Mouse (Mus musculus) T-cell, adult 2 months (primary cell): ENCODE measurements around the gene Sh3d21.
A peak's percentile ranks its signal among the peaks of the same experiment; 100 is the strongest.
"Not testable (repeated sequence)": the region's sequence is repeated elsewhere in the genome, so short reads cannot be mapped to it uniquely, and the experiment has no call there.

Experiments used
- DNase-seq: peaks from one replicate; pipeline ENCODE4 v3.0.0; 2022; ENCODE audit warnings: low spot score

Sh3d21 gene

DNA sequence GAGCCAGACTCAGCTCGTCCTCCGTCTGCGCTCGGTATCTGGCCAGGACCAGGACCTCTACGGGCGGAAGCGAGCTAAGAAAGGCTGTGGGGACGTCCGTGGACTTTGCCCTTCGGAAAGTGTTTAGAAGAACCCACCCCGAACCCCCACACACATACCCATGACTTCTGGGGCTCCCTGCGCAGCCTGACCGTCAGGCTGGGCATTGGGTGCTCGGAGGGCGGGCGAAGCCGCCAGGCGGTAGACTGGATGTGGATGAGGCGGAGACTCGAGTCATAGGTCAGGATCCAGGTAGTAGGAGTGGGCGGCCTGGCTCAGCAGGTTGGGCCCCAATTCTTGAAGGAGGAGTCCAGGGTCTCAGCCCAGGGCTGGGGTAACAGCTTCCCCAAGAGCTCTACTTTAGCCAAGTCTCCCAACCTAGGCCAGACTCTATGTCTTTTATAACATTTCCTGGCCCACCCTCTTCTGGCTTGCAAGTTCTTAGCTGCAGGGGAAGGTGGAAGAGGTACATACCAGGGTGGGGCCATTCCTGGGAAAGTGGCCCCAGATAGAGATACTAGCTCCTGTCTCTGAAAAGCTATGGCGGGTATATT, at the start of gene Sh3d21:
Gene Sh3d21 (minus strand): TSS at position 425 of the 593 bp plus-strand sequence.
- DNase-seq = peak; percentile 13

DNA sequence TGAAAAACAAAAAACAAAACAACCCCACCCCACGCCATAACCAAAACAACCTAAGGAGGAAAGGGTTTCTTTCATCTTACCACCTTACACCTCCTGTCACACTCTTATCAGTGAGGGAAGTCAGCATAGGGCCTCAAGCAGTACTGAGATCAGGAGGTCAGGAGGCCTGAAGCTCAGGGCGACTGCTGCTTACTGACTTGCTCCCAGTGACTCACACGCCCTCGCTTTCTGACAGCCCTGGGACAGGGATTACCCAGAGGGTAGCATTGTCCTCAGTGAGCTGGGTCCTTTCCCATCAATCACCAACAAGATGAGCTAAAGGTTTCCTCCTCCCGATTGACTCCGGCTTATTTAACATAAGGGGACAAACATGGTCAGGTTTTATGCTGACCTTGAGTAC, 43.8 kb upstream of the Sh3d21 start:
- peak; percentile 32 for DNase-seq

DNA sequence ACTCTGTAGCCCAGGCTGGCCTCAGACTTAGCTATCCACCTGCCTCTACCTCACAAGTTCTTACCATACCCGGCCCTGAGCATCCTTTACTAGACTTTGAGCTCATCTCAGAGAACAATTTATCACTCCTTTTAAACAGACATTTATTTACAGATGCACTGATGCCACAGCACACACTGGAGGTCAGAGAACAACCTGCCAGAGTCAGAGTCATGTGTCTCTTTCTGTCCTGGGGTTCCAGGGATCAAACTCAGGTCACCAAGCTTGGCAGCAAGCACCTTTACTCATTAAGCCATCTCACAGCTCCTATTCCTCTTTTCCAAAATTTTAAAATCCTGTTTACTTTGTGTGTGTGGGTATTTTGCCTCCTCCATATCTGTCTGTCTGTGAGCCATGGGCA, 42.1 kb upstream of the Sh3d21 start:
- no peak for DNase-seq

- peak; percentile 52 for DNase-seq
Measured at GRCm38 (mm10) chr4:126204661-126205230, 41.5 kb upstream of the Sh3d21 start.

DNA sequence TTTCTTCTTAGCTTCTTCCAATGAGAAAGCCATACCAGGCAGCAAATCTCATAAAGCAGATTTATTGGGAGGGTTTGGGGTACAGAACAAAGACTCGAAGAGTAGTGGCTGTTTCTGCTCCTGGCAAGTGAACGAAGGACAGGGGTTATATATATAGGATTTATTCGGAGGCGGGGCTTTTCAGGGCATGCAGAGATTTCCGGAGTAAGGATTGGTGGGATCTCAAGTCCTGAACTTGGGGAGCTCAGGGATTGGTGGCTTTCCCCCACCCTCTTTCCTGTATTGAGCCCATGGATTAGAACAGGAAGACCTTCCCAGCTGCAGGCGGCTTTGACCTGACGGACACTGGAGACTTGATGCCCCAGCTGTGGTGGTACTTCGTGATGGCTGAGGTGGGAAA, 40.7 kb upstream of the Sh3d21 start:
- no peak for DNase-seq

GRCm38 (mm10) chr4:126203336-126203895, 40.1 kb upstream of the Sh3d21 start:
- no peak for DNase-seq

DNA sequence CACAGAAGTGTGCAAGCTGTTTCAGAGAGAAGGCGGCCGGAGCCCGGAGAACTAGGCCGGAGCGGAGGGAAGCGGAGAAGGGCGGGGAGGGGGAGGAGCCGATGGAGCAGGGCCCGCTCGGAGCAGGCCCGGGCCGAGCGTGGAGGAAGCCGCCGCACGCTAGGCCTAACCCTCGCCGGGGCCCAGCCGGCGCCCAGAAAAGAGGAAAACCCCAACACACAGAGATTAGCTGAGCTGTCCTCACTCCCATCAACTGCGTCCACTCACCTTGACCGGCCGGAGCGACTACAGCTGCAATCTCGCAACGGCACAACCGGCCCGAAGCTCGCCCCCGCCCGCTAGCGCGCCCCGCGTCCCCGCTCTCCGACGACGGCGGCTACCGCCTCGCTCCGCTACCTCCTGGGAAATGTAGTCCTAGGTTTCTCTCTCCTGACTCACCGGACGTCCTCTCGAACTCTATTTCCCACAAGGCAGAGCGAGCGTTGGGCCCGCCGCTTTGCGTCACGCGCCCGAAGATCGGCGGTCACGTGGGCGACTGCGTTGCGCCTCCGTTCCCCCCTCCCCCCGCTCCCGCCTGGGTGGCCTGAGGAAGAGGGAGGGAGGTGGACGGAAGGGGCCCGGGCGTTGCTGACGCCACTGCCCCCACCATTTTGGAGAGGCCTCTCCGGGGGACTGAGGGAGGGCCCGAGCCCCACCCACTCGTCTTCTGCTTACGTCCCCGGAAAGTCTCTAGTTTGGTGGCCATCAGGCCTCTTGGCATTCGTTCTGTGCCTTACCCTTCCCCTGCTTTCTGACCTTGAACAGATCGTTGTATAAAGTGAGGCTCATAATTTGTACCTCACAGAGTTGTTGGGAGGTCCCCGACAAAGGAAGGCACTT, 39.3 kb upstream of the Sh3d21 start, which contains the start of gene Thrap3:
Gene Thrap3 (minus strand): TSS at position 458 of the 879 bp plus-strand sequence.
- DNase-seq = peak; percentile 99

GRCm38 (mm10) chr4:126201514-126202302, 38.4 kb upstream of the Sh3d21 start:
- peak; percentile 79 for DNase-seq

GRCm38 (mm10) chr4:126200656-126201055, 37.4 kb upstream of the Sh3d21 start:
- DNase-seq = no peak

- no peak for DNase-seq
Measured at GRCm38 (mm10) chr4:126200036-126200435, 36.7 kb upstream of the Sh3d21 start.

DNA sequence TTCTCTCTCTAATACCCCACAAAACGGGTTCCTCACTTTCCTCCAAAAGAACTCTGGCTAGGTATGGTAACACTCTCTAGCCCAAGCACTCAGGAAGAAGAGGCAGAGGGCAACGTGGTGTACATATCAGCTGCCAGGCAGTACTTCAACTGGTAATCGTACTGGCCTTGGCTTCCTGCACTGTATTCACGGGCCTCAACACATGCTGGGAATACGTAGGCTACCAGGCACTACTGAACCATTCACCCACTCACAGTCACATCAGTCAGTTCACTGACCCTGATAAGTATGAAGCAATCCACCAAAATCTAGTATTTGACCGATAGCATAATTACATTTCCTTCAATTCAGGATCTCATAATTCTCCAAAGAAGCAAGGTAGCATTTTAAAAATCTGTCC, 36.3 kb upstream of the Sh3d21 start:
- no peak for DNase-seq

DNA sequence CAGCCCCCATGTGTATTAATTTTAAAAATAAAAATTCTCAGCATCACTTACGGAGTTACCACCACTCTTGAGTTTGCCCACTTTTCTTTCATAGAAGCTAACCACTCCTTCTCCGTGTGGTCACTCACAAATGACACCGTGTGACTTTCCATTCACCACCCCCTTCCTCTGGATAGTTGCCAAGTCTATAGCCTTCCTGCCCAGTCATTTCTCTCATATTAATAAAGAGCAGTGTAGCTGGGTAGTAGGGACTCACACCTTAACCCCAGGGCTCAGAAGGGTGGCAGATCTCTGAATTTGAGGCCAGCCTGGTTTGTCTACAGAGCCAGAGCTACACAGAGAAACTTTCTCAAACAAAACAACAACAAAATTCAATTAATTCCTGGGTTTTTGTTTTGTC, 34.2 kb upstream of the Sh3d21 start:
- no peak for DNase-seq

DNA sequence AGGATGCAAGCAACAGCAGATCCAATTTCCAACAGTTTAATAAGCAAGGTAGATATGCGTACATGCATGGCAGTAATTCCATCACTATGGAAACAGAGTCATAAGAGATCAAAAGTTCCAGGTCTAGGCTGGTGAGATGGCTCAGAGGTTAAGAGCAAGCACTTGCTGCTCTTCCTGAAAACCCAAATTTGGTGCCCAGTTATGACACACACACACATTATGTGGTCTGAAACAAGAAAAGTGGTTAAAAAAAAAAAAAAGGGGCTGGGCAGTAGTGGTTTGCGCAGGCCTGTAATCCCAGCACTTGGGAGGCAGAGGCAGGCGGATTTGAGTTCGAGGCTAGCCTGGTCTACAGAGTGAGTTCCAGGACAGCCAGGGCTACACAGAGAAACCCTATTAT, 31.6 kb upstream of the Sh3d21 start:
- DNase-seq = no peak

- peak; percentile 42 for DNase-seq
Measured at GRCm38 (mm10) chr4:126194216-126194615, 30.9 kb upstream of the Sh3d21 start.

GRCm38 (mm10) chr4:126190636-126191035, 27.3 kb upstream of the Sh3d21 start:
- no peak for DNase-seq

DNA sequence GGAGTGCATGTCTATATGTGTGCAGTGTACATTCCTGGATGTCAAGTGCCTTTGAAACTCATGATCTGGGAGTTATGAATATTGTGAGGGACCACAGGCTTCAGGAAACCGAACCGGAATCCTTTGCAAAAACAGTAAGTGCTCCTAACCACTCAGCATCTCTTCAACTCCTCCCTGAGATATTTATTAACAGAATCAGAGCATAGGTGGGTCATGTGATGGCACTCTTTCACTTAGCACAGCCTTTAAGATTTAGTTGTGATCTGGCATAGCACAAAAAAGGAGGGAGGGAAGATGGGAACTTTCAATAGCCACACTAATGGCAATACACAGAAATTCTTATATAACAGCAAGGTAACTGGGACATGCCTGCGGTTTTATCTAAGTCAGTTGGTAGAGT, 23.8 kb upstream of the Sh3d21 start:
- no peak for DNase-seq

DNA sequence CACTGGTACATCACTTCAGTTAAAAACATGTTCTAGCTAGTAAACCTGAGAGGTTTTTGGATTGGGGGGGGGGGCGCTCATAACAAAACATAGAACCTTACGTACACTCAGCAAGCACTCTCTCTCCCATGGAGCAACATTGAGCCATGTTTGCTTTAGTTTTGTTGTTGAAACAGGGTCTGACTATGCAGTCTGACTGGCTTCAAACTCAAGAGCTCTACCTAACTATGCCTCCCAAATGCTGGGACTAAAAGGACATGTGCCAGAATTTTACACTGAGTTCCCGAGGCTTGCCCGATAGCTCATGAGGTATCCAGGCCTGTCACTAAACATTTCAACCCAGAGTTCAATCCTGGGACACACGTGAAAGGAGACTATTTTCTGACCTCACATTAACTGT, 19.7 kb upstream of the Sh3d21 start:
- no peak for DNase-seq

- DNase-seq = peak; percentile 69
Measured at GRCm38 (mm10) chr4:126181170-126181957, 18.1 kb upstream of the Sh3d21 start.

- not testable (repeated sequence) for DNase-seq
Measured at GRCm38 (mm10) chr4:126175980-126176379, 12.7 kb upstream of the Sh3d21 start.

DNA sequence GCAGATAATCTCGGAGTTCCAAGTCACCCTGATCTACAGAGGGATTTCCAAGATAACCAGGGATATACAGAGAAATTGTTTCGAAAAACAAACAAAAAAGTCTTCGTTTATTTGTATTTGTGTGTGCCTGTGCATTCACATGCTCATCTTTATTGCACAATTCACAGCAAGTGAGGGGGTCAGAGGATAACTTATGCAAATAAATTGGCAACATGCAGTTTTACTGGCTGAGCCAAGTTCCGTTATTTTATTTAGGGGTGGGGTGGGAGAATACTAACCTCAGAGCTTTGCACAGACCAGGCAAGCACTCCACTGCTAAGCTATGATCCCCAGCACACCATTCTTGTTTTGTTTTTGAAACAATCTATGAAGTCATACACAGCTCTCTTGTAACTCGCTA, 10.5 kb upstream of the Sh3d21 start:
- no peak for DNase-seq

GRCm38 (mm10) chr4:126170737-126171136, 7.4 kb upstream of the Sh3d21 start:
- DNase-seq = not testable (repeated sequence)
